Mouse (Mus musculus): ENCODE measurements at regions not wholly inside any gene's neighbourhood (a gene's known extent, or its start where the extent isn't known, plus 50 kb on each side); places are given as distances from the start of the nearest gene placed in this dataset.

- DNase-seq, result no peak
- intact Hi-C loops (cut with DNase I; ENCODE audit: low total_unique reads), result no loop called here
These were observed 340.4 kb upstream of the Ptger4 start for GRCm38 (mm10) chr15:5584381-5584780.

GRCm38 (mm10) chr15:5604732-5605266, 360.8 kb upstream of the Ptger4 start:
- intact Hi-C loops (cut with DNase I; ENCODE audit: low total_unique reads), result no loop called here
- no peak for DNase-seq

GRCm38 (mm10) chr15:5607533-5607932, 363.5 kb upstream of the Ptger4 start:
- DNase-seq, result no peak
- intact Hi-C loops (cut with DNase I; ENCODE audit: low total_unique reads), result no loop called here

- DNase-seq, result no peak
- intact Hi-C loops (cut with DNase I; ENCODE audit: low total_unique reads), result no loop called here
These were observed 379.0 kb upstream of the Ptger4 start for GRCm38 (mm10) chr15:5623021-5623420.

- no peak for DNase-seq
- intact Hi-C loops (cut with DNase I; ENCODE audit: low total_unique reads), result no loop called here
These were observed 381.4 kb upstream of the Ptger4 start for GRCm38 (mm10) chr15:5625367-5625766.

DNA sequence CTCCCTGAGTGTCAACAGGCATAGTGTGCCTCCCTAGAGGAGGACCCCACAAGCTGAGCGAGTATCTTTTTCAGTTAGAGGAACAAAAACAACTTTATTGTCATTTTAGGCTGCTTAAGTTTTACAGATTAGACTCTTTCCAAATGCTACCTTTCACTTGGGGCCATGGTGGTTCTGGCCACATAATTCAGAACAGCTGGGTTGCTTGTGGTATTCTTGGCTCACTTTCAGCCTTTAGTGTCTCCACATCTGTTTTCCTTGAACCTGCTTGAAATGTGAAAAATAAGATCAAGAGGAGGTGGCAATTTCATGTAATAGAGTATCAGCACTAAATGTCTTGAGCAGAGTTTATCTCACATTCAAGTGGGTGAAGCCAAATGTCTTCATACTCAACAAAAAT, 402.7 kb upstream of the Ptger4 start:
- intact Hi-C loops (cut with DNase I; ENCODE audit: low total_unique reads), result no loop called here
- DNase-seq, result no peak

DNA sequence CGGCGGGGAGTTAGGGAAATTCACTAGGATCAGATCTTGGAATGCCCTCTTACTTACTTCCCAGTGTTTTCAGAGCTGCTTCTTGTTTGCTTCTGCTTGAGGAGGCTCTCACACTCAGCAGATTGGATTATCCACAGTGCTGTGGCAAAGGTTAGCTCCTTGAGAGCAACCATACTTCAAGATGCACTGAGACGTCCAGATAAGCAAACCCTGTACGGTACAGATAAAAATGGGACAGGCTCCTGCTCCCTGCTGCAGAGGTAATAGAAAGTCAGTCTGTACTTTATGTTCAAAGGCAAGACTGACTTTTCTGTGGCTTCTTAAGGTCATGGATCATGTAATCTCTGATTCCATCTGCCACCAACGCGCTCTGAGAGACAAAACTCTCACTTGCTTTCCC, 414.8 kb upstream of the Ptger4 start:
- intact Hi-C loops (cut with DNase I; ENCODE audit: low total_unique reads), result no loop called here
- DNase-seq, result no peak

- intact Hi-C loops (cut with DNase I; ENCODE audit: low total_unique reads), result no loop called here
These were observed 416.8 kb upstream of the Ptger4 start for GRCm38 (mm10) chr15:5660819-5661218.

DNA sequence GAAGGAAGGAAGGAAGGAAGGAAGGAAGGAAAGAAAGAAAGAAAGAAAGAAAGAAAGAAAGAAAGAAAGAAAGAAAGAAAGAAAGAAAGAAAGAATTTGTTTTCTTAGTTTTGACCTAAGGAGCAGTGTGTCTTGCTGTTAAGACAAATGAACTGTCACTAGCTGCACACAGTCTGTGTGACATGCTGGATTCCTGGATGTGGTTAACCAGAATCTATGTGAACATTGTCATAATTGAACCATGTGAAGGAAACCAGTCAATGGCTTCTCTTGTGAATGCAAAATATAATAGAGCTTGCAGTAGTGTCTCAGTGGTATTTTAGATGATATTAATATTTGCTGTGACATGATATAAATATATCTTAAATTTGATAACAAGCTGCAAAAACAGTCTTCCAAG, 427.8 kb upstream of the Ptger4 start:
- no peak for DNase-seq
- intact Hi-C loops (cut with DNase I; ENCODE audit: low total_unique reads), result no loop called here

More at GRCm38 (mm10) chr15:5660819-5661218, 416.8 kb upstream of the Ptger4 start:
- no peak for DNase-seq

- intact Hi-C loops (cut with DNase I; ENCODE audit: low total_unique reads), result no loop called here
- DNase-seq, result no peak
These were observed 432.7 kb upstream of the Ptger4 start for GRCm38 (mm10) chr15:5676704-5677103.

GRCm38 (mm10) chr15:5693810-5694209, 449.8 kb upstream of the Ptger4 start:
- intact Hi-C loops (cut with DNase I; ENCODE audit: low total_unique reads), result no loop called here
- DNase-seq, result no peak

DNA sequence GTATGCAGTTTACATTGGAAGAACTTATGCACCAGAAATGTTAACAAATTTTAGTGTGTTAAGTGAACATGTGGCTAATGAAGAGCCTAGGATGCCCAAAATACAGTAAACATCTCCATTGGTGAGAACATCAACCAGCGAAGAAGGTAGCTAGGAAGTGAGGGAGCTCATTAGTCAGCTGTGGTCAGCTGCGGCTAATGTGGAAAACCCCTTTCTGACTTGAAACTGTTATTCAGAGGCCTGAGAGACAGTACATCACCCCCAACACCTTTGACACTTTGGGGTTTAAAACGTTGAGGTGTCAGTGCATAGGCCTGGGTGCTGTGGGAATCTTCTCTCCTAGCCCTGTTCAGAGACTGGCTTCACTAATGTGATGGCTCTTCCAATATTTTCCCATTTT, 451.0 kb upstream of the Ptger4 start:
- no peak for DNase-seq
- intact Hi-C loops (cut with DNase I; ENCODE audit: low total_unique reads), result no loop called here

- intact Hi-C loops (cut with DNase I; ENCODE audit: low total_unique reads), result no loop called here
These were observed 464.5 kb upstream of the Ptger4 start for GRCm38 (mm10) chr15:5708454-5708853.

GRCm38 (mm10) chr15:5740658-5741057, 496.7 kb upstream of the Ptger4 start:
- intact Hi-C loops (cut with DNase I; ENCODE audit: low total_unique reads), result no loop called here
- DNase-seq, result no peak

More at GRCm38 (mm10) chr15:5708454-5708853, 464.5 kb upstream of the Ptger4 start:
- DNase-seq, result no peak

GRCm38 (mm10) chr15:5743893-5744292, 499.9 kb upstream of the Ptger4 start:
- no peak for DNase-seq
- intact Hi-C loops (cut with DNase I; ENCODE audit: low total_unique reads), result no loop called here

DNA sequence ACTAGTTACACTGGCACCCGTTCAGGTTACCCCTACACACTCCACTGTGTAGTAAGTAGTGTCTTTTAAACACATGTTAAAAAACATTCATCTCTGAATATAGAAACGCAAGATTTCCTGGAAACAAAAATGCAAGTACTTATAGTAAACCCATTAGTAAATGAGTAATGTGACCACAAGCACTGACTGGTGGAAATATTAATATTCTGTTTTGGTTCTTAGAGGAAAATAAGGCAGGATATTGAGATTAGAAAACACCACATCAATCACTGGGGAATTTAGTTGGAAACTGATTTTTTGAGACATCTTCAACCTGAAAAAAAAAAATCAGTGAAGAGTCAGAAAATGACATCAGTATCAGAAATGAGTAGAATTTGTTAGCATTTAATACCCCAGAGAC, 514.7 kb upstream of the Ptger4 start:
- intact Hi-C loops (cut with DNase I; ENCODE audit: low total_unique reads), result no loop called here

DNA sequence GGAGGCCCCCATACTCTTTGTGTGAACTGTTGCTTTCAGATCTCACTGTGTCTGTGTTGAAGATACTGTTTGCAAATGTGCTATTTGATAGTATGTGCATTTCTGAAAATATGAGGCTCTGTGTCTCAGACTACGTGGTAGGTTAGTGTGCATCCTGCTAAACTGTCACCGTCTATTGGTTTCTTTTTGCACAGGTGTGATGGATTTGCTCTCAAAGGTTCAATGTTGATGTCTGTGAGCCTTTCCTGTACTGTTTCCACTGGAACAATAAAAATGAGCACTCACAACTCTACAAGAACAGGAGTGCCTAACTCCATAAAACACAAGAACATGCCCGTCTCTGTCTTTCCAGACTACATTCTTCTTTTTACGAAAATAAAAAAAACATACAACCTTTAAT, 518.2 kb upstream of the Ptger4 start:
- no peak for DNase-seq
- intact Hi-C loops (cut with DNase I; ENCODE audit: low total_unique reads), result no loop called here

More for the DNA sequence above, 514.7 kb upstream of the Ptger4 start:
- no peak for DNase-seq

DNA sequence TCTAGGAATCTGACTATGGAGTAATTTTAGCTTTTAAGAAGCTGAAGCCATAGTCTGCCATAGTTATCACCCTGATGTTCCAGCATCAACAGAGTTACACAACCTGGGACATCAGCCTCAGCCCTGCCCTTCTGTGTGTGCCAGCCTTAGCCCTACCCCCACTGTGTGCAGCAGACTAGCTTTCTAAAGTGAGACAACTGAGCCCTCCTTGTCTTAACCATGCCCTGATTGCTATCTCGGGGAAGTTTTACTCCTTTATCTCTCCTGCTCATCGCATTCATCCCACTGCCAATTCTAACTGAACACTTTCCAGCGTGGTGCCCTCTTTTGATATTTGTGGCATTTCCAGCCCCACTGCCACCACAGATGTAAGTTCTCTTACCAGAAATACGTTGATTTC, 522.5 kb upstream of the Dab2 start:
- no peak for DNase-seq
- intact Hi-C loops (cut with DNase I; ENCODE audit: low total_unique reads), result no loop called here

DNA sequence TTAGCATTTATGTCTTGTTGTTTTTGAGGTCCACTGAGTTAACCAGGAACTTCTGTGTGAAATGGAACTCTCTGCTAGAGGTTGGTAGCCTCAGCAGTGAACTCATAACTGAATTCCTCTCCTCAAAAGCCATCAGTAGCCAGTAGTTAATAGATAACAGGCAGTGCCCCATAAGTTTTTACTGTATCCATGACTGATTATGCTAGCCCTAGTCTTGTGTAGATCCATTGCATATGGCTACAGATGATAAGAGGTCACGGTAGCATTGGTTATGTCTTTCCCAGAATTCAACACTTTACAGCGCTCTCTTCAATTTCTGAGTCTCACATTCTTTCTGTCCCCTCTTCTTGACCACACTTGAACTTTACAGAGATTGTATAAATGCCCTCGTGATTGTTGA, 499.7 kb upstream of the Dab2 start:
- intact Hi-C loops (cut with DNase I; ENCODE audit: low total_unique reads), result no loop called here
- no peak for DNase-seq

GRCm38 (mm10) chr15:5811154-5811732, 488.3 kb upstream of the Dab2 start:
- intact Hi-C loops (cut with DNase I; ENCODE audit: low total_unique reads), result no loop called here
- no peak for DNase-seq

- intact Hi-C loops (cut with DNase I; ENCODE audit: low total_unique reads), result no loop called here
- no peak for DNase-seq
These were observed 487.6 kb upstream of the Dab2 start for GRCm38 (mm10) chr15:5811958-5812357.

Measured in gastrocnemius, postnatal 14 days (tissue).